Mouse (Mus musculus): ENCODE data around the gene Acsm3.
"Not testable (repeated sequence)": the region's sequence is repeated elsewhere in the genome, so short reads cannot be mapped to it uniquely, and the experiment has no call there.

The Acsm3 gene

DNA sequence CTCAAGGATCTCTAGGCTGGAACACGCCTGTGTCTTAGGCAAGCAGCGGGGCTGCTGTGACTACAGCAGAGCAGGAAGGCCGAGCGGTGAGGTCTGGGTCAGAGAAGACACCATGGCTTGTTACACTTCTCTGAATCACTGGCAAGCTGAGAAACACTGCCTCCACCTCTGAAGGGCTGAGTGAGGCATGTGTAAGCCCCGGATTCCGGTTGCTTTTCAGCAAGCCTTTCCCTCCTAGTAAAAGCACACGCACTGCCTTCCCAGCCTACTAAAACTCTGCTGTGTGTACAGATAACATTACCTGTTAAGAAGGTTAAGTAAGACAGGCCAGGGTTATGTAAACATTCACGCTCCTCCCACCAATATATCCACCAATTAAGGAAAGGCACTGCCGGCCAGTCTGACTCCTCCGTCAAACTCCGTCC lies at the start of gene Acsm3:
Gene Acsm3 (plus strand): TSS at position 397 of the 425 bp plus-strand sequence.
- DNase-seq (ENCODE audit: low read depth) = no peak

DNA sequence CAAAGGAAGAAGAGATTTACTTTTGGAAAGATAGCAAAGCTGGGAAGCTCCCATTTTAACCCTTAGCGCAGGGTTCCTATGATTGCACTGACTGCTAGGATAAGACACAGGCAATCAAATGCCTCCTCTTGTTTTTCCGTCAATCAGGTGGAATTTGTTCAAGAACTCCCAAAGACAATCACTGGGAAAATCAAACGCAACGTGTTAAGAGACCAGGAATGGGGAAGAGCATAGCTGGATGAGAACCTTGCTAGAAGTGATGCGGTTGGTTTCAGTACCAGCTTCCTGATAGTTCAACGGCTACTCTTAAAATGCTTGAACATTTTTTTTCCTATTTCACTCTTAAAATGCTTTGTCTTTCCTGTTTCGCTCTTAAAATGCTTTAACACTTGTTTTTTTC lies 46.6 kb upstream of the Acsm3 start:
- no peak for DNase-seq (ENCODE audit: low read depth)

DNA sequence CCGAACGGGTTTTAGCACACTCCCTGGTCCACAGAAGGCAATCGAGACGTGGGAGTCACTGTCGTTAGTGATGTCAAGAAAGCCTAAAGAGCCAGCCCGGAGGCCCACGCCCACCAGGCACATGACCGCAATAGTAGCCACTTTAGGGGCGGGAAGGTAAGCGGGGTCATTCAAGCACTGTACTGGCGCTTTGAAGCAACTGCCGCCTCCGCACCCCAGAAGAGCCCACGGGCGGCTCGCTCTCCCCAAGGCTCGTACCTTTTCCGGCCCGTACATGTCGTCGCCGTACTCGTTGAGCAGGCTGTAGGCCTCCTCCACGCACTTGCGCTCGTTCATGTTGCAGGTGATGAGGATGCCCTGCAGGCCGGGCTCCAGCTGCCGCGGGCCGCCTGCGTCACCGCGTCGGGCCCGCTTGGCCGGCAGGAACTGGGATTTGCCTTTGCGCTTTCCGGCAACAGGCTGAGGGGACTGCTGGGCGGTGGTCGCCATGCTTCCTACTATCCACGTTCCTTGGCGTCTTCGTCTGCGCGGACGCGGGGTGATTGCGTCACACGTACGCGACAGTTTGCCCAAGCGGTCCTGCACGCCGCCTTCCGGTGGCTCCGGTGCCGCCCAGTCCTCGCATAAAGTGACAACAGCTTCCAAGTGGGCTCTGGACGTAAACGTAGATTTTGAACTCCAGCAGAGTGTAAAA lies 40.3 kb upstream of the Acsm3 start, which contains the start of gene Thumpd1:
Gene Thumpd1 (minus strand): TSS at position 546 of the 694 bp plus-strand sequence.
- peak; percentile 94 for DNase-seq (ENCODE audit: low read depth)

DNA sequence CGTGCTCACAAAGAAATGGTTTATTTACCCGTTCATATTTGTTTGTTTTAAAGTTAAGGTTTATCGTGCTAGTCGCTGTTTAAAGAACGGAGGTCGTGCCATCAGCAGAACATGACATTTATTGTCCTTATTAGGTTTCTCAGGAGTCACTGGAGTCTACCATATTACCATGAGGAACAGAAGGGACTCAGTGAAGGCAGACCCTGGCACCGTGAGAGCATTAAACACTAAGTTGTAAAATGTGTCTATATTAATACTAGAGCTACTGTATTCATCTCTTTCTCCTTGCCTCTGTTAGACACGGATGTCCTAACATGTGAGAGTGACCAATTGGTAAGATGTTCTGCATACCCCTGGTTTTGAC lies 39.8 kb upstream of the Acsm3 start:
- no peak for DNase-seq (ENCODE audit: low read depth)

DNA sequence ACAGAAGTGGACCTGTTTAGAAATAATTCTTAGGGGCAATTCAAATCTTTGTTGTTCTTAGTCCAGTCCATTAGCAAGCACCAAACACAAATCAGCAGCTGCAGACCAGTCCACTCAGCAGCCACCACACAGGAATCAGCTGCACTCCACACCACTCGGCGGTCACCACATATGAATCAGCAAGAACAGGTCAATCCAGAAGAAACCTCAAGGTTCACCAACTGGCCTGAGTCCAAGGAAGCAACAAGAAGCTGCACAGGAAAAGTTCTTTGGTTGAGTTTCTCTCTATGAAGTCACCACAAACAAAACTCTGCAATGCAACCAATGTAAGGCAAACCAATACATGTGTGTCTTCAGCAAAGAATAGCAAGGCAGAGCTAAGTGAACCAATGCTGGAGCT lies 33.1 kb upstream of the Acsm3 start:
- DNase-seq (ENCODE audit: low read depth) = peak; percentile 5

DNA sequence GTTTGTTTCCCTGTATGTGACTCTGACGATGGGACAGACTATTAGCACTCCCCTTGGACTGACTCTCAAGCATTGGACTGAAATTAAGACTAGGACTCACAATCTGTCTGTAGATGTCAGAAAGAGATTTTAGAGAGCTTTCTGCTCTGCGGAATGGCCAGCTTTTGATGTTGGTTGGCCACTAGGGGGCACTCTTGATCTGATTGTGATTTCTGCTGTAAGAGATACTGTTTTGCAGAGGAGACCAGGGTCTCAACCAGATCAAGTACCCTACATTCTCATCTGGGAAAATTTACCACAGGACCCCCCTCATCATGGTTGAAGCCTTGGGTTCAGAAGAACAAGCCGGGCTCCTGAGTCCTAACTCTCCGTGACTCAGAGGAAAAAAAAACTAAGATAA lies 29.5 kb upstream of the Acsm3 start:
- DNase-seq (ENCODE audit: low read depth) = peak; percentile 38

DNA sequence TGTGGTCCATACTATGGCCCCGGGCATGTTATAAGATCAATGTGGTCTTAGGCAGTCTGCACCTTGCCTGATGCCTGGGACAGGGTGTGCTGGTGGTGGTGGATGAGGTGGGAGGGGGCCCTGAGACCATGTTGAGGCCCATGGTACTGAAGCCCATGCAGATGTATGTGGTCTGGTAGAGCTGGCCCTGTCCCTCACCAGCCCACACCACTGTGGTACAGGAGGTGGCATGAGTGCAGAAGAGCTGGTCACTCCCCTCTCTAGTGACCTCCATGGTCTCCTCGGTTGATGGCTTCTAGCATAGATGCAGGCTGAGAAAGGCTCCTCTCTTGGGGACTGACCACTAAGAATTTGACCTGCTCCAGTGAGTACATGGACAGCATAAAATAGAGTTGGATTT lies 21.8 kb upstream of the Acsm3 start:
- DNase-seq (ENCODE audit: low read depth) = no peak

DNA sequence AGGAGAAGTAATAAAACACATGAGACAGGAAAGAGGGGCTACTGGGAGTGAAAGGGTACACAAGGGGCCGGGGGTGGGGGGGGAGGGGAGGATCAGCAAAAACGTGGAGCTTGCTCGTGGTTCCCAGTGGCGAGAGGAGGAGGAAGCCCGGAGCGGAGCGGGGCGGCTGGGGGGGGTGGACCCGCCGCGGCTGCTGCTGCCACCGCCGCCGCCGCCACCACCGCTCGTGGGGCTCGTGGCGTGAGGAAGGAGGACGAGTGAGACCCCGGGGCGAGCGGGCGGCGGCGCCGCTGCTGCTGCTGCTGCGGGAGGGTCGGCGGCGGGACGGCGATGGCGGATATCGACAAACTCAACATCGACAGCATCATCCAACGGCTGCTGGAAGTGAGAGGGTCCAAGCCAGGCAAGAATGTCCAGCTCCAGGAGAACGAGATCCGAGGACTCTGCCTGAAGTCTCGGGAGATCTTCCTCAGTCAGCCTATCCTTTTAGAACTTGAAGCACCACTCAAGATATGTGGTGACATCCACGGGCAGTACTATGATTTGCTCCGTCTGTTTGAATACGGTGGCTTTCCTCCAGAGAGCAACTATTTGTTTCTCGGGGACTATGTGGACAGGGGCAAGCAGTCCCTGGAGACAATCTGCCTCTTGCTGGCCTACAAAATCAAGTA lies 20.8 kb upstream of the Acsm3 start:
- DNase-seq (ENCODE audit: low read depth) = not testable (repeated sequence)

DNA sequence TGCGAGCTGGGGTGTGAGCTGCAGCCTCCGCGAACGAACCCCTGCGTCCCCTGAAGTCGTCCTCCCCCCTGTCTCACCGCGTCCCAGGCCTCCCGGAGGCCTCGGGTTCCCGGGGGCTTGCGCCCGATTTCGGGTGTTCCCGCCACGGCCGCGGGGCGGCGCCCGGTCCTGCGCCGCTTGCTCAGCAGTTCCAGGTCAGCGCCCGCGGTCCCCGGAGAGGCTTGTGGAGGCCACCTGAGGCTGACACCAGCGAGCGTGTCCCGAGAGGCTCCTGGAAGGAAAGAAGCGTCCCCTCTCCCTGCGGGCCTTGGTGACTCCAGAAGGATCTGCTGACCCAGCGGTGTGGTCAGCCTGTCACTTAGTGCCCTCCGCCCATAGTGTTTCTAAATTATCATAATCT lies 16.4 kb upstream of the Acsm3 start:
- no peak for DNase-seq (ENCODE audit: low read depth)

DNA sequence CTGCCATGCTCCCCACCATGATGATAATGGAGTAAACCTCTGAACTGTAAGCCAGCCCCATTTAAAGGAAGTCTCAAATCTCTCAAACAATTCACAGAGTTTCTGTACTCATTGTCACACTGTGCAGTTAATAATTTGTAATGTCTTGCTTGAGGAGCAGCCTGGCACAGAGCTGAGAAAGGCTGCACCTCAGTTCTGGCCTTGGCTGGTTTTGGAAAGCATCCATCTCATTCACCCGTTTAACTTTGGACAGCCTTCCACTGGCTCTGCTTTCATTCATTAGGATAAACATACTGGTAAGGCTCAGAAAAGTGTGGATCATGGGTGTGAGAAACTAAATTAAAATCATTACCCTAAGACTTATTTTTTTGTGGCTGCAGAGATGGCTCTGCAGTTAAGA lies 14.9 kb upstream of the Acsm3 start:
- DNase-seq (ENCODE audit: low read depth) = no peak

DNA sequence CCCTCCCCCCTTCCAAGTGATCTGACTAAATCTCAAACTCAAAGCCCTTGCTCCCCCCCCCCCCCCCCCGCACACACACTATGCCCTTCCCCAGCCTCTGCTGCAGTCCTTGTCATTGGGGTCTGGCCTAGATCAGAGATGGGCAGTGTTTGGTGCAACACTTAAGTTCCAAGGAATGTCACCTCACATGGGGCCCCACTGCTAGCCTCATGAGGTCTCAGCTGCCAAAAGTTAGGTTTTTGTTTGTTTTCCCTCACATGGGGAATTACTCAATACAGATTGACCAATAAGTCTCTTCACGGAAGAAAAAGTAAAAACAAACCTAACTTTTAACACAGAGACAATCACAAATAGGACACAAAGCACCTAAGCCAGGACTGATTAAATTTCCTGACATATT lies 12.0 kb upstream of the Acsm3 start:
- DNase-seq (ENCODE audit: low read depth) = peak; percentile 9

DNA sequence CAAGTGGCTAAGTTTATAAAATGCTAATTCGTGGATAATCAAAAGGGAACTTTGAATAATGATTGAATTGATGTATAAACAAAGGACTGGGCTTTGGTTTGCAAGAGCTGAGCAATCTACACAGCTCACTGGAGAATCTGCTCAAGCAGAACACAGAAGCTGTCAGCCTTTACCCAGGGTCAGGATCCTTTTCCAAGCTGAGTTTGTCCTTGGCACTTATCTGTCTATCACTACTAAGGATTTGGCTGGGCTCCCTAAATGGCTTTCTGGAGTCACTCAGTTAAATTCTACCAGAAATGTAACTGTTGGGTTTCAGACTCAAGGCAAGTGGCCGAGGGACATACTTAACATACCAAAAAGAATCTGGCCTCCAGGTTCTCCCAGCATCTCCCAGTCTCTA lies 10.8 kb upstream of the Acsm3 start:
- no peak for DNase-seq (ENCODE audit: low read depth)

DNA sequence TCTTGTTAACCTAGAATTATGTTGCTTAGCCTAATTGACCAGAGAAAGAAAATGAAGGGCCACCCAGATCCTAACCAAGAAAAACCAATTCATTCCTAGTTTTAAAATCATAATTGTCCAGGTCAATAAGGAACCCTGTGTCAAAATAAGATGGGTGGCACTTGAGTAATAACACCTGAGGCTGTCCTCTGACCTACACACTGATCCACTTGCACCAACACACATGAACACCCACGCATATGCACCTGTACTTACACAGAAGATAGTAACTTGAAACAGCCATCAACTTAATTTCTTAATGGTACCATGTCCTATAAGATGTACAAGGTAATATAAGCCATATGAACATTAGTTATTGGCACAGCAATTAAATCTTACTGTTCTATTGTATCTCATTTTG lies 7.0 kb upstream of the Acsm3 start:
- no peak for DNase-seq (ENCODE audit: low read depth)

DNA sequence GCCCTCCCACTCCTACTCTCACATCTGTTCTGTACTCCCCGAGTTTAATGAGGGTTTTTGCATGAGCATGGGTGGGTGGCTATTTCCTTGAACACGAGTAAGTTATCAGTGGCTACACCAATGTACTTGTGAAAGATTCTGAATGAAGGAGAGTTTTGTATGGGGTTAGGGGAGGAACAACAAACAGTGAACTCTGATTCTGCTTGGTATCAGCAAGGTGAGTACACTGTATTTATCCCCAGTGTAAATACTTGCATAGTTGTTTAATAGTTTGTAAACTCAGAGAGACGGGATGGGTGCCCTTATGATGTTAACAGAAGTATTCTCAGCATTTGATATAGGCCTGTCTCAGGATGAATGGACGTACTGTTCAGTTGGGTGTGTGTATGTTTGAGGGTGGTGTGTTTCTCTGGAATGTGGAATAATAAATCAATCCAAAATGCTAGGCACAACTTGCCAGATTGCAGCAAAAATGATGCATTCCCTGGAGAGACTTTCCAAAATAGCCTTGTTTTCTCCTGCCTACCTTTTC lies 1.5 kb downstream of the Acsm3 start:
- DNase-seq (ENCODE audit: low read depth) = peak; percentile 22

DNA sequence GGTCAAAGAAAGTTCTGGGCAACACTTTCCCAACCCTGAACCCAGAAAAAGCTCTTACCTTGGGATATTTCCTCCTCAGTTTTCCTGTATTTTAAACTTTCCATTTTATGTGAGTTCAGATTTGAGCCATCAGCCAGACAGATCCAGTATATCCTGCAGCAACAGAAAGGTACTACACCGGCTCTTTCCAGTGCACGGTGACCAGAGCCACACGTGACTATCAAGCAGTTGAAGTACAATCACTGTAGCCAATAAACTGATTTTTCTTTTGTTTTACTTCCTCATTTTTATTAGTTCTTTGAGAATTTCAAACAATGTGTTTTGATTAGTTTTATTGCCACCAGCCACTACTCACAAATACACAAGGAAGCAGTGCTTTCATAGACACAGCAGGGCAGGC lies 3.7 kb downstream of the Acsm3 start:
- DNase-seq (ENCODE audit: low read depth) = no peak

DNA sequence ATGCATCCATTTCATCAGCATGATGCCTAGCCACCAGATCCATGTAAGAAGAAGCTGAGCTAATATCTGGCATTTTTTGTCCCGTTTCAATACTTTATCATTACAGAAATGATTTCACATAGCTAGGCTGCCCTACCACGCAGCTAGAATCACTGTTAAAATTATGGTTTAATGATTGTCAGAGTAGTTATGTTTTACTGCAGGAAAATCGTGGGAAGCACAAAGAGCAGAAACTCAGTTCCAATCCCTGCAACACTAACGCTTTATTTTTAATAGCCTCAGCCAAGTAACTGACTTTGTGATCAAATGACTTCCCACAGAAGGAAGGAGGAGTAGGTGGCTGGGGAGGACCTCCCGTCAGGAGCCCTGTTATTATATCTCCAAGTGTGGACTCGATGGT lies 6.3 kb downstream of the Acsm3 start:
- no peak for DNase-seq (ENCODE audit: low read depth)

DNA sequence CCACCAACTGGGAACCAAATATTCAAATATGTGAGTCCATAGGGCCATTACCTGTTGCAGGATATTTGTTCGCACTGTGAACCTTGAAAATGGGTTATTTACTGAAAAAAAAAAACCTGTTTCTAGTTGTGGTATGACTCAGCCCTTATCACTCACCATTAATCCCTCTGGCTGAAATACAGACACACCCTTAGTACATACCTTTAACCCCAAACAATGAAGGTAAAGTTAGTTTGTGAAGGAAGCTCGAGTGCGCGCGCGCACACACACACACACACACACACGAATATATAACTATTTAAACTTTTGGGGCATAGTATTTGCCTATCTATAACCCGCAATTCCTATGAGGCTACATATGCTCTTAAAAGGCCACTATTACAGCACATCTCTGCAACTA lies 9.2 kb downstream of the Acsm3 start:
- no peak for DNase-seq (ENCODE audit: low read depth)

DNA sequence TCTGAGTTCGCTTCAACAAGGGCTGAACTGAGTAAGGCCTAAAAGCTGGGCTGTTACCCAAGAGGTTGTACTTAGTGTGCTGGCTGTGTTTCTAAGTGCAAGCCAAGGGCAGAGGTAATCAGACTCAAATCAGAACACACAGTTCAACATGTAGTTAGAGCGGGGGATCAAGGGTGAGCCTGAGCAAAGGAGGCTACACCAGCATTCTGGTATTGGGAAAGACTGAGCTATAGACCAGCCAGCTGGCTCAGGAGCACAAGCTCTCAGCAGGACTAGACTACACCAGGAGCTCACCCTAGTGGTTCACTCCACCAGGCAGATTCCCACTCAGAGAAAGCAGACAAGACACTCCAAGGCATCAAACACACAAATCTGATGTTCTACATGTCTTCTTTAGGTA lies 22.7 kb downstream of the Acsm3 start:
- peak; percentile 5 for DNase-seq (ENCODE audit: low read depth)

DNA sequence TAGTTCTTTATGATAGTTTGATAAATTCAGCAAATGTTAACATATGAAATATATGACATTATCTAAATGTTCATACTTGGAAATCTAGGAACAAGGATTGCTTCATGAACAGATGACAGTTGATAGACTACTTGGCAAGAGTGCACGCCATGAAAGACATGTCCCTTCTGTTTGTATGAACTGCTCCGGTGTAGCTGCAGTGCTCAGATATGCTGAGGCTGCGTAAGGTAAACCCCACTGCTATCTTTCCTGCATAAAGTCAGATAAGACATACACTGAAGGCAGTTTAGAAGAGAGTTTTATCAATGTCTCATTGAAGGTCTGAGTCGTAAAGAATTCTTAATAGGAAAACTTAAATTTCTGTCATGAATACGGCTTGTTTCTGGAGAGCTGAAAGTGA lies 24.2 kb downstream of the Acsm3 start:
- DNase-seq (ENCODE audit: low read depth) = no peak

DNA sequence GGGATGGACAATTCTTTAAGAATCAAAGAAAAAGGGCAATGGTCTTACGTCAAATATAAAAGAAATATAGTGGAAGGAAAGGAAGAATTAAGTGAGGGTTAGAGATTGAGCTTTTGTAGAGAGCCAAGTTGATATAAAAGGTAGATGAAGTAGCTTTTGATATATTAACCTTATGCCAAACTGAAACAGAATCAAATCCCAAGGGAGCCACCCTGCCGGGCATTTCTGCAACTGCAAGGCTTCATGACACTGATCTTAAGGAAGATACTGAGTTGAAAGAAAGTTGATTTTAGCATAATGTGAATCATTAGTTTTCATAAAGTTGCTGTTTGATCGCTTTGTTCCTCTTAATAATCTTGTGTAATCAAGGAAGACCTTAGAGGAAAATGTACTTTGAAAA lies 28.3 kb downstream of the Acsm3 start:
- DNase-seq (ENCODE audit: low read depth) = no peak

DNA sequence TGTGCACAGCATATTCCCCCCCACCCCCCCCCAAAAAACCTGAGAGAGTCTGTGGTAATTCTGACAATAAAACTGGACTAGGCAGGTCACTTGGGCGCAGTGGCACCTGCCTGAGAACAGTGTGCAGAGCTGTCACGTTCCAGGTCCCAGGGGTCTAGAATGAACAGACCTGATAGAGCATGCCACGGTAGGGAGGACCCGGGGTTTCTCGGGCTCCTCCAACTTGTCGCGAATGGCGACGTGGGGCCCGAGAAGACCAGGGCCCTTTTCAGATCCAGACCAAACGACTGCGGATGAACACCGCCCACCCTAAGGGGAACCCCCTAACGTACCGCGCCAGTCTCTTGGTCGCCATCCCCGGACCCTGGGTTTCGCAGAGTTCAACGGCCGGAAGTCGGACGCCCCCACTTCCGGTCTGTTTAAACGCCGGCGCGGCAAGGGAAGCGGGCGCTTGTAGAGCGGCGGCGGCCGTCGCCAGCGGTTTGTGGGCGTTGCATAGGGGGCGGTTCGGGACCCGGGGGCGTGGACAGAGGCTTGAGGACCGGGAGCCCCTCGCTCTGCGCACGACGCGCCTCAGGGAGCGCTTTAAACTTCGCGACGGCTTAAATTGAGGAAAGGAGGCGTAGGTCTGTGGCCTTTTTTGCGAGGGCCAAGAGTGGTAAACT lies 33.0 kb downstream of the Acsm3 start, which contains the start of the genes Rexo5 and Eri2:
Gene Rexo5 (plus strand): TSS at position 421 of the 665 bp plus-strand sequence.
Gene Eri2 (minus strand): TSS at position 473 of the 665 bp plus-strand sequence.
- DNase-seq (ENCODE audit: low read depth) = peak; percentile 91

DNA sequence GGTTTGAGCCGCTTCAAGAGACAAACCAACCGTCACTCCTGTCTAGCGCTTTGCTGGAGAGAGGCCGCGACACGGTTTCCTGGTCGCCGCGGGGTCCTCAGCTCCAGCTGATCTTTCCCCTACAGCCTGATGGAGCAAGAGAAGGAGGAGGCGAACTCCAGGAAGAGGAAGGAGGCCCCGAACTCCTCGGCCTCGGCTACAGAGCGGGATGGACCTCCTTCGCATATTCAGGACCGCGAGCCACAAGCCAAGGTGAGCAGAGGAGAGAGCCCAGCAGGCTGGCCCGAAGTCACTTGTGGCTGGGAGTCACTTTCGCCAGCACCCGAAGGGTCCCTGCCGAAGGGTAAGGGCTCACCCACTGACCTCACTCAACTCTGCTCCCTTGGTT lies 33.5 kb downstream of the Acsm3 start:
- no peak for DNase-seq (ENCODE audit: low read depth)

DNA sequence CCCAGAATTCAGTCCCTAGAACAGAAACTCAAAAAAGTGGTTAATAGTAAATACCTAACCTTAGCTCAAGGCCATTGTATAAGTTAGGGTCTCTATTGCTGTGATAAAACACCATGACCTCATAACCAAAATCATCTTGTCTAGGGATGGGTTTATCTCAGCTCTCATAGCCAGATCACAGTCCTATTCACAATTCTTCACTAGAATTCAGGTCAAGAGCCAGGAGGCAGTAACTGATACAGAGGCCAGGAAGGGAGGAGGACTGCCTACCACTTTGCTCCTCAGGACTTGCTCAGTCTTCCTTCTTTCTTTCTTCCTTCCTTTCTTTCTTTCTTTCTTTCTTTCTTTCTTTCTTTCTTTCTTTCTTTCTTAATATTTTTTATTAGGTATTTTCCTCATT lies 34.6 kb downstream of the Acsm3 start:
- no peak for DNase-seq (ENCODE audit: low read depth)
